Mouse (Mus musculus) neural tube, embryonic 12.5 days (tissue): ENCODE data around the gene Arhgap9. TPM values are rescaled to one million over a fixed set of nuclear protein-coding genes. Genes with fewer than 3 reads are reported as not detected.

Experiments
- ATAC-seq: fragments of 200-750 bp; cut with Nextera tagmentation; 2 replicates; pipeline ENCODE4 v1.8.0; 2017; ENCODE audit warnings: low read depth, mild to moderate bottlenecking, moderate TSS enrichment, moderate library complexity; ENCODE audit not compliant: low FRiP score
- H3K27ac ChIP-seq: fragments of 300-500 bp; sonication (generic); 2 replicates; pipeline ENCODE4 v1.5.1; 2016
- H3K27me3 ChIP-seq: fragments of 300-500 bp; sonication (generic); replicated peaks from 2 replicates; pipeline ENCODE4 v1.6.1; 2016; ENCODE audit warnings: mild to moderate bottlenecking
- H3K36me3 ChIP-seq: fragments of 300-500 bp; sonication (generic); 2 replicates; pipeline ENCODE4 v1.6.1; 2016; ENCODE audit warnings: mild to moderate bottlenecking
- H3K4me1 ChIP-seq: fragments of 300-500 bp; sonication (generic); 2 replicates; pipeline ENCODE4 v1.6.1; 2016
- H3K4me2 ChIP-seq: fragments of 300-500 bp; sonication (generic); replicated peaks from 2 replicates; pipeline ENCODE4 v1.6.1; 2016; ENCODE audit warnings: mild to moderate bottlenecking
- H3K4me3 ChIP-seq: fragments of 300-500 bp; sonication (generic); 2 replicates; pipeline ENCODE4 v1.5.1; 2016
- H3K9ac ChIP-seq: fragments of 300-500 bp; sonication (generic); 2 replicates; pipeline ENCODE4 v1.6.1; 2016; ENCODE audit warnings: mild to moderate bottlenecking
- H3K9me3 ChIP-seq: fragments of 300-500 bp; sonication (generic); 2 replicates; pipeline ENCODE4 v1.6.1; 2016; ENCODE audit warnings: mild to moderate bottlenecking
- WGBS: fragments of 180-500 bp; shearing (Covaris S2); methylation state at CpG from one replicate; pipeline ENCODE4 v1.1.7; 2016; 5-methylcytosine and 5-hydroxymethylcytosine counted together
- polyA plus RNA-seq: library from polyadenylated mRNA; unstranded; fragments of >200 nt; fragmentation: Nextera tagmentation; extraction: Ambion mirVana; gene quantifications from 2 replicates; pipeline ENCODE4 v1.2.1, GENCODE M21; 2016

Arhgap9 gene
- polyA plus RNA-seq, 1 experiment from 2014 or later: 1.7 TPM

- H3K4me1 ChIP-seq: peaks cover 51% of the 10 kb centered on the region
- H3K9me3 ChIP-seq: no peaks in the 10 kb centered on the region
- peaks cover 50% of the 10 kb centered on the region for H3K36me3 ChIP-seq
- H3K9ac ChIP-seq: peak overlapping the region; percentile 86
- no peak overlapping the region for H3K27ac ChIP-seq
- WGBS: 67% methylated on average over 15 of the region's 15 CpGs
- H3K4me3 ChIP-seq: peak overlapping the region; percentile 72
- H3K4me2 ChIP-seq: peak overlapping the region; percentile 88
- no peak for ATAC-seq
- no peaks in the 10 kb centered on the region for H3K27me3 ChIP-seq
Measured at GRCm38 (mm10) chr10:127287271-127287935, 34.4 kb upstream of the Arhgap9 start.

- no peaks in the 10 kb centered on the region for H3K9me3 ChIP-seq
- peak overlapping the region; percentile 86 for H3K9ac ChIP-seq
- peaks cover 45% of the 10 kb centered on the region for H3K36me3 ChIP-seq
- ATAC-seq: no peak
- H3K4me3 ChIP-seq: peak overlapping the region; percentile 72
- 4% methylated on average over 3 of the region's 3 CpGs for WGBS
- peak overlapping the region; percentile 86 for H3K27ac ChIP-seq
- H3K27me3 ChIP-seq: no peaks in the 10 kb centered on the region
- peak overlapping the region; percentile 88 for H3K4me2 ChIP-seq
- H3K4me1 ChIP-seq: peaks cover 53% of the 10 kb centered on the region
Measured at GRCm38 (mm10) chr10:127287936-127288293, 33.8 kb upstream of the Arhgap9 start.

- Histone ChIP-seq H3K4me1 (peaks cover 56% of the 10 kb centered on the region), H3K4me2 (peak overlapping the region; percentile 88), H3K27ac (peak overlapping the region; percentile 86), H3K4me3 (peak overlapping the region; percentile 72), H3K36me3 (peaks cover 41% of the 10 kb centered on the region), H3K9me3 (no peaks in the 10 kb centered on the region), H3K9ac (peak overlapping the region; percentile 86), H3K27me3 (no peaks in the 10 kb centered on the region)
- ATAC-seq: peak; percentile 2
- WGBS: 2% methylated on average over 25 of the region's 28 CpGs
Measured at GRCm38 (mm10) chr10:127288328-127288799, 33.4 kb upstream of the Arhgap9 start.

DNA sequence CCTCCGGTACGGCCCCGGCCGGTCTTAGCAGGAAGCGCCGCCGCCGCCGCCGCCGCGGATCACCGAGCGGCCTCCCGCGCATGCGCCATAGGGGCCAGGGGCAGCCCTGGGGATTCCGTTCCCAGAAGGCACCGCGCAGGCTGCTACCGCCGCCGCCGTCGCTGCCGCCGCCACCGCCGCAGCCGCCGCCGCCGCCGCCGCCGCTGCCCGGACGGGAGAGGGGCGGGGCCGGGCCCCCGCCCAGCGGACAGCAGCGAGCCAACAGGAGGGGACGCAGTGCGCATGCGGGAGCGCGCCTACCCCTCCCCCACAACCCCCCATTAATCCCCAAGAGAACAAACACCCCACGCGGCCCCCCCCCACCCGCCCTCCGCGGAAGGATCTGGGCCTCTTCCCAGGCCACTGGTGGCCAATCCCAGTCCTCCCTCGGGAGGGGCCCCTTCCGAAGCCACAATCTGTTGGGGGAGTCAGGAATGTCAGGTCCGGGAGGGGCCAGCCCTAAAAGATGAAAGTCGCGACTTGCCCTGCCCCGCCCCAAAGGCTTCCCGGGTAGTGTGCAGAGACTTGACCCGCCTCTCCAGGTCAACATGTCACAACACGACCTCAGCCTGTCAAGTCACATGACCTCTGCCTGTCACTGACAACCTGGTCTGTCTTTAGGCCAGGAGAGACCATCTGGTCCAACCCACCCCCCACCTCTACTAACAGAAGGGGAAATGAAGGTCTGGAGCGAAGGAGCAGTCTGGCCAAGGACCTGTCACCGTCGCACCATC lies 32.8 kb upstream of the Arhgap9 start, which contains the start of gene Mbd6:
TSS of gene Mbd6 (minus strand) at position 219 of the 773 bp plus-strand sequence.
- Histone ChIP-seq H3K36me3 (peaks cover 41% of the 10 kb centered on the region), H3K4me3 (peak within 1 kb of the TSS; percentile 72), H3K9ac (peak within 1 kb of the TSS; percentile 86), H3K4me1 (peaks cover 57% of the 10 kb centered on the region), H3K9me3 (no peaks in the 10 kb centered on the region), H3K27me3 (no peaks in the 10 kb centered on the region), H3K4me2 (peak within 1 kb of the TSS; percentile 88), H3K27ac (peak within 1 kb of the TSS; percentile 86)
- WGBS: under 1% methylated on average over 42 of the region's 65 CpGs
- ATAC-seq: peak; percentile 23

DNA sequence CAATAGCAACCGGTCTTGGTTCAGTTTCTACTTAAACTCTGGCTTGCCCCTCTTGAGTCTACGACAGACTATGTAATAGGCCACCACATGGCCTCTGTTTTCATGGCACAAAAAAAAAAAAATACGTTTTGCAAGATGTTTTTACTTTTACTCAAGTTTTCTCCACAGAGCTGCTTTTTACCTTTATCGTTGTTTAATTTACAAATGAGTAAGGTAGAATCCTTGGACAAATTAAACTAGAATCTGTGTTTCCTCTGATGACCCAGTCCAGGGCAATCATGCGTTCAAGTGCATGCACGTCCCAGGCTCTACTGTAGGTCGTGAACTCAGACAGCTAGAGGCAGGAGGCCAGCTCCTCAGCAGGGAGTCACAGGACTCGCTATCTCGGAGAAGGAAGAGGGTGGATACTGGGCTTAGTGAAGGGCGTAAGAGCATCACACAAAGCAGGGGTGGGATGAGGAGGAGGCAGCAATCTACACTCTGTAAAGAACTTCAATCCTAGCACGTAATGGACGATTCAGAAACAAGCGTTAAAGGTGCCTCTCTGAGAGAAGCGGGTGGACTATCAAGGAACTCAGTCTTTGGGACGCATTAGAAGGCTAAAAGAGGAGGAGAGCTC lies 32.1 kb upstream of the Arhgap9 start:
- WGBS: 2% methylated on average over 15 of the region's 15 CpGs
- Histone ChIP-seq H3K4me1 (peaks cover 57% of the 10 kb centered on the region), H3K4me2 (peak overlapping the region; percentile 88), H3K36me3 (peaks cover 41% of the 10 kb centered on the region), H3K9ac (peak overlapping the region; percentile 86), H3K27me3 (no peaks in the 10 kb centered on the region), H3K9me3 (no peaks in the 10 kb centered on the region), H3K4me3 (peak overlapping the region; percentile 72), H3K27ac (peak overlapping the region; percentile 86)
- ATAC-seq: peak; percentile 8; the same call in 1 of the 2 replicates

GRCm38 (mm10) chr10:127290307-127290929 lies 31.3 kb upstream of the Arhgap9 start:
- peak overlapping the region; percentile 88 for H3K4me2 ChIP-seq
- no peaks in the 10 kb centered on the region for H3K9me3 ChIP-seq
- WGBS: under 1% methylated on average over 46 of the region's 47 CpGs
- H3K27me3 ChIP-seq: no peaks in the 10 kb centered on the region
- peaks cover 49% of the 10 kb centered on the region for H3K4me1 ChIP-seq
- peak overlapping the region; percentile 86 for H3K9ac ChIP-seq
- peak; percentile 91 for ATAC-seq
- peak overlapping the region; percentile 86 for H3K27ac ChIP-seq
- peak overlapping the region; percentile 63 for H3K4me3 ChIP-seq
- H3K36me3 ChIP-seq: peaks cover 41% of the 10 kb centered on the region

- Histone ChIP-seq H3K9me3 (no peaks in the 10 kb centered on the region), H3K9ac (peak overlapping the region; percentile 69), H3K27me3 (no peaks in the 10 kb centered on the region), H3K4me3 (peak overlapping the region; percentile 63), H3K36me3 (peaks cover 41% of the 10 kb centered on the region), H3K4me2 (peak overlapping the region; percentile 88), H3K4me1 (peaks cover 42% of the 10 kb centered on the region), H3K27ac (peak overlapping the region; percentile 86)
- 3% methylated on average over 19 of the region's 19 CpGs for WGBS
- peak; percentile 44 for ATAC-seq
Measured at GRCm38 (mm10) chr10:127290930-127291880, 30.6 kb upstream of the Arhgap9 start.

GRCm38 (mm10) chr10:127291881-127292638 lies 29.7 kb upstream of the Arhgap9 start:
- Histone ChIP-seq H3K4me2 (peak overlapping the region; percentile 88), H3K9ac (peak overlapping the region; percentile 69), H3K27me3 (no peaks in the 10 kb centered on the region), H3K9me3 (no peaks in the 10 kb centered on the region), H3K4me3 (peak overlapping the region; percentile 63), H3K27ac (no peak overlapping the region), H3K36me3 (peaks cover 41% of the 10 kb centered on the region), H3K4me1 (peaks cover 33% of the 10 kb centered on the region)
- WGBS: 62% methylated on average over 5 of the region's 5 CpGs
- no peak for ATAC-seq

GRCm38 (mm10) chr10:127292987-127293538 lies 28.7 kb upstream of the Arhgap9 start:
- peaks cover 47% of the 10 kb centered on the region for H3K36me3 ChIP-seq
- H3K9ac ChIP-seq: no peak overlapping the region
- no peak overlapping the region for H3K4me3 ChIP-seq
- H3K27ac ChIP-seq: no peak overlapping the region
- peaks cover 23% of the 10 kb centered on the region for H3K4me1 ChIP-seq
- no peaks in the 10 kb centered on the region for H3K9me3 ChIP-seq
- ATAC-seq: no peak
- H3K4me2 ChIP-seq: no peak overlapping the region
- no peaks in the 10 kb centered on the region for H3K27me3 ChIP-seq
- 94% methylated on average over 6 of the region's 6 CpGs for WGBS

DNA sequence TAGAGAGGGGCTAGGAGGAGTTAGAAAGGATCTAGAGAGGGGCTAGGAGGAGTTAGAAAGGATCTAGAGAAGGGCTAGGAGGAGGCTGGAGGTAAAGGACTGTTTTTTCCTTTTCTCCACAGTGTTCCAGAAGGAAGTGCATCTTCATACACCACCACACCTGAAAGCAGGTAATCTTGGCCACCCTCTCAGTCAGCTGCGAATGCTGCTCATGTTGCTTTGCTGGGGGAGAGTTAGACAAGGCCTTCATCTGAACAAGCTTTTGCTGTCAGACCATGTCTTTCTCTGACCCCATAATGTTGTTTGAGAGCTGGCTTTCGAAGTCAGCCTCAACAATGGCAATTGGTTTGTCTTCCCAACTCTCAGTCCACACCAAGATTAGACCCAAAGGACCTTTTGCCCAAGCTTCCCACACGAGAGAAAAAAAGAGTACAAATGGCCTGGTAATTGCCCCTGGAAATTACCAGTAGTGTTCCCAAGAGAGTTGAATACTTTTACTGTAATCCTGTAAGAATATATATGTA lies 28.1 kb upstream of the Arhgap9 start:
- H3K36me3 ChIP-seq: peaks cover 49% of the 10 kb centered on the region
- no peaks in the 10 kb centered on the region for H3K9me3 ChIP-seq
- H3K27me3 ChIP-seq: no peaks in the 10 kb centered on the region
- WGBS: 80% methylated on average over 3 of the region's 3 CpGs
- H3K9ac ChIP-seq: no peak overlapping the region
- H3K4me2 ChIP-seq: no peak overlapping the region
- ATAC-seq: no peak
- H3K4me1 ChIP-seq: peaks cover 22% of the 10 kb centered on the region
- no peak overlapping the region for H3K4me3 ChIP-seq
- H3K27ac ChIP-seq: no peak overlapping the region
